Mouse (Mus musculus) small intestine, adult 2 months (tissue): ENCODE measurements around the gene Sh3d21. TPM values are rescaled to one million over a fixed set of nuclear protein-coding genes. Genes with fewer than 3 reads are reported as not detected.

Experiments
- H3K27ac ChIP-seq: fragments of 200-500 bp; 2 replicates; pipeline ENCODE4 v1.5.1; 2012; ENCODE audit warnings: low read depth, low read length, control low read depth, inconsistent platforms; ENCODE audit not compliant: insufficient read depth
- H3K27me3 ChIP-seq: fragments of 200-500 bp; 2 replicates; pipeline ENCODE4 v1.6.1; 2012; ENCODE audit warnings: mild to moderate bottlenecking, moderate library complexity, low read length, inconsistent platforms; ENCODE audit not compliant: control insufficient read depth, insufficient read depth
- H3K36me3 ChIP-seq: fragments of 200-500 bp; 2 replicates; pipeline ENCODE4 v1.6.1; 2012; ENCODE audit warnings: mild to moderate bottlenecking, low read length, control low read depth, inconsistent platforms; ENCODE audit not compliant: control insufficient read depth, insufficient read depth
- H3K4me1 ChIP-seq: fragments of 200-500 bp; 2 replicates; pipeline ENCODE4 v1.6.1; 2012; ENCODE audit warnings: low read length, inconsistent platforms, mixed read lengths; ENCODE audit not compliant: control insufficient read depth, insufficient read depth, insufficient read length
- H3K4me3 ChIP-seq: fragments of 200-500 bp; 2 replicates; pipeline ENCODE4 v1.5.1; 2012; ENCODE audit warnings: low read depth, mild to moderate bottlenecking, control low read depth, inconsistent platforms, low read length, moderate library complexity
- CTCF ChIP-seq: fragments of 200-500 bp; IDR thresholded peaks from 2 replicates; pipeline ENCODE4 v1.5.1; 2012; ENCODE audit warnings: low read depth, mild to moderate bottlenecking, control low read depth, inconsistent platforms, low read length, moderate library complexity, mixed read lengths; ENCODE audit not compliant: insufficient replicate concordance, insufficient read length; ENCODE audit errors: extremely low read depth
- POLR2A ChIP-seq: fragments of 200-500 bp; IDR thresholded peaks from 2 replicates; pipeline ENCODE4 v1.6.1; 2012; ENCODE audit warnings: low read depth, mild to moderate bottlenecking, control low read depth, inconsistent platforms, low read length, moderate library complexity
- WGBS: fragments of 180-500 bp; shearing (Covaris S2); methylation state at CpG from one replicate; pipeline ENCODE4 v1.1.7; 2018; 5-methylcytosine and 5-hydroxymethylcytosine counted together
- polyA plus RNA-seq: library from polyadenylated mRNA; depleted of rRNA; stranded (reverse); fragments of >200 nt; gene quantifications from 2 replicates; pipeline ENCODE4 v1.2.3, GENCODE M21; 2012

The Sh3d21 gene
- polyA plus RNA-seq, 1 experiment, result 5.2 TPM

DNA sequence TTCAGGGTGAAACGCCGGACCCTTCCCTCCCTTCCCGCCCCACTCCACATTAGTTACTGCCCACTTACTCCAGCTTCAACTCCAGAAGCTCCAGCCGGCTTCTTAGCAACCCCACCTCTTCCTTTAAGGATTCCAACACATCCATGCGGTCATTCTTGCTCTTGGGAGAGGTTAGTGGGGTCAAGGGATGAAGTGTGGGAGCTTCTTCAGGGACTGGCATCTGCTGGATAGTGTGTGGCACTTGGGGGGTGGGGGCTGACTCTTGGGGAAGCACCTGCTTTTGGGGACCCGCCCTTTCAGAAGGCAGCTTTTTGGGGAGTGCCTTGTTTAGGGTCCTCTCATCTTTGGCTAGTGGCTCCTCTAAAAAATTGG, 12.4 kb downstream of the Sh3d21 start:
- Histone ChIP-seq H3K27me3 (0 out of 2 replicates have a peak, but pooled peaks cover 3% of the 10 kb centered on the region), H3K27ac (peak overlapping the region; percentile 50; the same call in 1 of the 2 replicates), H3K36me3 (peaks cover 3% of the 10 kb centered on the region; the same call in 1 of the 2 replicates), H3K4me1 (peaks cover 12% of the 10 kb centered on the region), H3K4me3 (peak overlapping the region; percentile 27; the same call in 1 of the 2 replicates)
- TF ChIP-seq CTCF (no peak), POLR2A (no peak)
- 78% methylated on average over 6 of the region's 6 CpGs for WGBS

DNA sequence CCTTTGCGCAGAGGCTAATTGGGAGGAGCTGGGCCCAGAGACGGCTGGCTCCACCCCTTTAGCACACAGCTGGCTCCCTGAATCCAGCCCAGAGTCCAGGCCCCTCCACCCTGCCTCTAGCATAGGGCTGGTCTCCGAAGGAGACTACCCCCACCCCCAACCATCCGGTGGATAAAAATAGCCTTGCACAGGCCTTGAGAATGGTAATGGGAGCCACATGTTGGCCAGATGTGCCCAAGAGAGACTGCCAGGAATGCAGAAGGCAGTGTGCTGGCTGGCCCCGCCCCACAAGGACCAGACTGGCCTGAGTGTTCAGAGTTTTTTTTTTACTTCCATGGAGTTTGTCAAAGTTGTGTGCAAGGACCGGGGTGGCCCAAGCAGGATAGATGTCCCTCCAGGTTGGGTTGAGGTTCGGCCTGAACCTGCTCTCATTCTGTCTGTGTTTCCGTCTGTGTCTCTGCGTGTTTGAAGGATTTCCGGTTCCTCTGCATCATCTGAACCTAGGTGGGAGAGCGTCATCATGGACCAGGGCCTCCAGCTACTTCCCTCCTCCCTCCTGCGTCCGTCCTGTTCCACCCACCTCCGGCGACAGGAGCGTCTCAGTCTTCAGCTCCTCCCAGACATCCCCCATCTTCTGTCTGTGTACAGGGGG, 12.9 kb downstream of the Sh3d21 start:
- Histone ChIP-seq H3K36me3 (peaks cover 3% of the 10 kb centered on the region; the same call in 1 of the 2 replicates), H3K4me1 (peaks cover 9% of the 10 kb centered on the region), H3K4me3 (peak overlapping the region; percentile 27), H3K27ac (peak overlapping the region; percentile 50), H3K27me3 (0 out of 2 replicates have a peak, but pooled peaks cover 3% of the 10 kb centered on the region)
- 72% methylated on average over 16 of the region's 16 CpGs for WGBS
- TF ChIP-seq CTCF, result no peak
- TF ChIP-seq POLR2A, result no peak

DNA sequence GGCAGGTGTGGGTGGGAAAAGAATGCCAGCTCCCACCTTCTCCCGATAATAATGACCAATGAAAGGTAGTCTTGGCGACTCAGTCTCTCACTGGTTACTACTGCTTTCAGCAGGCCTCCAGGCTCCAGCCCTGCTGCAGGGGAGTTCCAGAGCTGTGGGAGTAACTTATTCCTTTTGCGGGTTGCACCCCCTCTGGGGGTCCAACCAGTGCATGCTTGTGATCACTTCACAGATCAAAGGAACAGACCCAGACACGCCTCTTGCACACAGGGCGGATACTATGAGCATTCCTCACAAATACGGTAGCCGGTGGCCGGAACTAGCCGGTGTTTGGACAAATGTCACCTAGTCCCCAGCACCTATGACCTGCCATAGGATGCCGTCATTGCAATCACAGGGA, 13.5 kb downstream of the Sh3d21 start:
- H3K4me3 ChIP-seq, result peak overlapping the region; percentile 76
- 73% methylated on average over 10 of the region's 10 CpGs for WGBS

DNA sequence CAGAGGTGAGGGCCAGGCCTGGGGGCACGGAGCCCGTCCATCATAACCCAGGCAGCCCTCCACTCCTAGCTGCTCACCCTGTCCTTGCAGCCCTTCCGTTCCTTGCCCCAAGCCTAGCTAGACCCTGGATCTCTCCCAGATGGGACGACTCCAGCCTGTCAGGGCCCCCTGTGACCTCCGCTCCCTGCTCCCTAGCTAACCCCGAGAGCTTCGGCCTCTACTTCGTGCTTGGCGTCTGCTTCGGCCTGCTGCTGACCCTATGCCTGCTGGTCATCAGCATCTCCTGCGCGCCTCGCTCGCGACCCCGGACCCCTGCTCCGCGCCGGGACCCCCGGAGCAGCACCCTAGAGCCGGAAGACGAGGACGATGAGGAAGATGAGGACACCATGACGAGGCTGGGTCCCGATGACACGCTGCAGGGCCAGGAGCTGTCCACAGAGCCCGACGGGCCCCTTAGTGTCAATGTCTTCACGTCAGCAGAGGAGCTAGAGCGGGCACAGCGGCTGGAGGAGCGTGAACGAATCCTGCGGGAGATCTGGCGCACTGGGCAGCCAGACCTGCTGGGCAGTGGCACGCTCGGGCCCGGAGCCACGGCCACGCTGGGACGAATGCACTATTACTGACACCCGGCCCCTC, 14.1 kb downstream of the Sh3d21 start:
- H3K27ac ChIP-seq, result peak overlapping the region; percentile 64
- 62% methylated on average over 42 of the region's 42 CpGs for WGBS

More for the DNA sequence above, 13.5 kb downstream of the Sh3d21 start:
- Histone ChIP-seq H3K4me1 (peaks cover 7% of the 10 kb centered on the region; the same call in 1 of the 2 replicates), H3K36me3 (peaks cover 3% of the 10 kb centered on the region; the same call in 1 of the 2 replicates), H3K27ac (peak overlapping the region; percentile 14), H3K27me3 (0 out of 2 replicates have a peak, but pooled peaks cover 3% of the 10 kb centered on the region)
- TF ChIP-seq POLR2A (no peak), CTCF (no peak)

DNA sequence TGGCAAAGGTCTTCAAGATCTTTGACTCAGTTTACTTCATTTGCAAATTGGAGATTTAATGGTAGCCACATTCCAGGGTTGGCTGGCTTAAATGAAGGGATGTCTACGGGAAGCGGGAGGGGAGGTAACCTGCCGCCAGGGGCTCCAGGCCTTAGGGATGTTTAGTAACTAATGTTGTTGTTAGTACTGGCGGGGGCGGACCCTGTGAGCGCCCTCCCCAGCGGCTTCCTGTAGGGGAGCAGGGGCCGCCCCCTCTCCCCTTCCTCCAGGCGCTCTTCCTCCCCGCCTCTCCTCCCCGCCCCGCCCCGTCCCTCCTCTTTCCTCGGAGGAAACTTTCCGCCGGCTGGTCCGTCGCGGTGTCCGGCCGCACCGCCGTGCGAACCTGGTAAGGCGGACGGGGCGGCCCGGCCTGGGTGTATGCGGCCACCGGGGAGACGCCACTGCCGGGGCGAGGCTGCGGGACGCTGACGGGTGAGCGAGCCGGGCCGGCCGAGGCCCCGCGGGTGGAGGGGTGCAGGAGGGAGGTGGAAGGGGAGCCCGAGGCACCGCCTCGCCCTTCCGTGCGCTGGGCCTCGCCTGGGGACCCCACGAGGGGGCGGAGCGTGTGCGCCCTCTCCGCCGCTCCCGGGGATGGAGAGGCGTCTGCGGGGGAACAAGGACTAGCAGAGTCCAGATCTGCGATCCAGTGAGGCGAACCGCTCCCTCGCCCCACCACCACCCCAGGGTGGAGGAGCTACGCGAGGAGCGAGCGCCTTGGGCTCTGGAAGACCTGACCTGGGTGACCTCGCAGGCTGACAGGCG, 14.9 kb downstream of the Sh3d21 start:
- peaks cover 7% of the 10 kb centered on the region; the same call in 1 of the 2 replicates for H3K4me1 ChIP-seq
- peak overlapping the region; percentile 74 for H3K27ac ChIP-seq
- peak; percentile 34; the same call in 1 of the 2 replicates for TF ChIP-seq POLR2A
- no peak for TF ChIP-seq CTCF
- H3K4me3 ChIP-seq, result peak overlapping the region; percentile 76
- under 1% methylated on average over 62 of the region's 67 CpGs for WGBS
- H3K36me3 ChIP-seq, result peaks cover 3% of the 10 kb centered on the region; the same call in 1 of the 2 replicates
- 0 out of 2 replicates have a peak, but pooled peaks cover 3% of the 10 kb centered on the region for H3K27me3 ChIP-seq

More for the DNA sequence above, 14.1 kb downstream of the Sh3d21 start:
- peaks cover 3% of the 10 kb centered on the region; the same call in 1 of the 2 replicates for H3K36me3 ChIP-seq
- H3K27me3 ChIP-seq, result 0 out of 2 replicates have a peak, but pooled peaks cover 3% of the 10 kb centered on the region
- peak overlapping the region; percentile 76 for H3K4me3 ChIP-seq
- TF ChIP-seq POLR2A, result no peak
- no peak for TF ChIP-seq CTCF
- H3K4me1 ChIP-seq, result peaks cover 7% of the 10 kb centered on the region; the same call in 1 of the 2 replicates

DNA sequence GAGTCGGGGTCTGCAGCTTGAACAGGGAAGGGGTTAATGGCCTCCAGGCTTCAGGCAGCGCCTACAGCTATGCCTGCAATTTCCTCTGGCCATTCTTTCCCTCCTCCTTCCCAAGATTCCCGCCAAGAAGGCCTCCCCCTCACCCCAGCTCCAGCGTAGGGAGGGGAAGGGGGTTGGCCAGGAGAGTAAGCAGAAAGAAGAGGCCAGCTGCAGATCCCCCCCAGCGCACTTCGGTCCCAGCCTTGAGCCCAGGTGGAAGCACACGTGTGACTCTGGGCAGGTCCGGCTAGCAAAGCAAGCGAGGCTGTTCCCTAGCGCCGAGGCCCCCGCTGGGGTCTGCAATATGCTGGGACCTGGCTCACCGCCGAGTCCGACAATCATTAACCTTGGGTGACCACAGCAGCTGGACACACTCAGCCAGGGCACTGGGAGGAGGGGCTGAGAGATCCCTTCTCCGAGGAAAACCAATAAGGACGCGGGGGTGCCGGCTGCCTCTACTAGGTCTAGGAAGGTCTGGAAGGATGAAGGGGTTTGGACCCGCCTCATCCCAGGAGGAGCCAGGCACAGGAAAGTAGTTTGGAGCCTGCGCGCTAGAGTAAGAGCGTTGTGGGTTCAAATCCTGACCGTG, 15.6 kb downstream of the Sh3d21 start, which contains the start of gene Eva1b:
Gene Eva1b, plus strand, starts transcription at position 212 of the 628 bp plus-strand sequence.
- H3K4me1 ChIP-seq, result peaks cover 7% of the 10 kb centered on the region; the same call in 1 of the 2 replicates
- peak within 1 kb of the TSS; percentile 76 for H3K4me3 ChIP-seq
- TF ChIP-seq CTCF (no peak), POLR2A (no peak)
- 15% methylated on average over 24 of the region's 24 CpGs for WGBS
- H3K27ac ChIP-seq, result peak within 1 kb of the TSS; percentile 74
- peaks cover 3% of the 10 kb centered on the region; the same call in 1 of the 2 replicates for H3K36me3 ChIP-seq
- H3K27me3 ChIP-seq, result 0 out of 2 replicates have a peak, but pooled peaks cover 3% of the 10 kb centered on the region
